Mouse (Mus musculus) hematopoietic stem cell, adult 5-6 weeks (primary cell): ENCODE results near the gene Harbi1. TPM values are rescaled to one million over a fixed set of nuclear protein-coding genes. Genes with fewer than 3 reads are reported as not detected.

Experiments used
- ATAC-seq, 2 experiments: fragments of 125-278 bp in 1 of 2; replicated peaks in 1 of 2; 2 replicates each; pipeline ENCODE4 v1.8.0; 2016 to 2017; ENCODE audit warnings: inconsistent platforms in 2 of 2, mild to moderate bottlenecking in 2 of 2, moderate number of reproducible peaks in 2 of 2, low read depth in 1 of 2, moderate TSS enrichment in 1 of 2; ENCODE audit not compliant: low FRiP score in 2 of 2, poor library complexity in 2 of 2, severe bottlenecking in 2 of 2, insufficient read depth in 1 of 2, low TSS enrichment in 1 of 2
- total RNA-seq: library from RNA; stranded (forward); fragments of 172-1452, 232-1000 nt; gene quantifications from 2 replicates; pipeline ENCODE4 v1.2.3, GENCODE M21; 2017

Harbi1 gene
- 18.9 and 32.3 TPM in 2 replicates for total RNA-seq

DNA sequence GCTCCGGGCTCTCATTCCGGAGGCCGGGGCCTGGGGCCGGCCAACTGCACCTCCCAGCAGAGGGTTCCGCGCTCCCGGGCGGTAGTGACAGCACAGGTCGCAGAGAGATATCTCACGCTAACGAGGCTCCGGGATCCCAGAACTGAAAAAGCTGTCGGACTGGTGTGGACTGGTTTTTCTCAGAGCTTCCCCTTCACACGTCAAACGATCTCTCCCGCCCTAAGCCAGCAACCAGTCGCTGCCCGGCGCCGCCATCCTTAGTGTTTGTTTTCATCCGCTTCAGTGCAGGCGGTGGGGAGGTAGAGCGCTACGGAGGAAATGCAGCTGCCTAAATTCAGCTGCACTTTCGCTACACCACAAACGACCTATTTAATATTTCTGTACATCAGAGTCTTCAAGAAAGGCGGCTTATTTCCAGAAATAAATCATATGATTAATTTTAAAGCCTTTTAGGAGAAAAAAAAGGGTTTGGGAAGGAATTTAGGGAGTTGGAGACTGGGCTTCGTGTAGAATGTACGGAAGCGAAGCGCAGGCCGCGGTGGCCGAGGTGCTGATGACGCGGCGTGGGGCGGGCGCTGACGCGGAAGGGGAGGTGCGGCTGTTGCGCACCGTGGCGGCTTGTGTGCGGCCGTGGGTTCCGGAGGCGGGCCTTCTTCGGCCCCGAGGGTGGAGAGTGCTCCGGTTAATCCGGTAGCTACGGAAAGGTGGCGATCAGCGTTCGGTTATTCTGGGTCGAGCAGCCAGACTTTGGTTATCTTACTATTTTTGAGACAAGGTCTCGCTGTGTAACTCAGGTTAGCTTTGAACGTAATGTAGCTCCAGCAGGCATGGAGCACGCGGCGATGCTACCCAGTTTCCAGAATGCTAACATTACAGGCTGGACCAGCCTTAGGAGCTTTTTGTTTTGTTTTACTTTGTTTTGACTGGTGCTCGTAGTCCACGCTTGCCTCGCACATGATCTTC lies at the start of gene Harbi1, which contains the start of gene Atg13:
TSS of gene Harbi1 (plus strand) at position 581 of the 963 bp plus-strand sequence.
TSS of gene Atg13 (minus strand) at position 305 of the 963 bp plus-strand sequence.
- peak; percentile 98 to 99 for ATAC-seq

DNA sequence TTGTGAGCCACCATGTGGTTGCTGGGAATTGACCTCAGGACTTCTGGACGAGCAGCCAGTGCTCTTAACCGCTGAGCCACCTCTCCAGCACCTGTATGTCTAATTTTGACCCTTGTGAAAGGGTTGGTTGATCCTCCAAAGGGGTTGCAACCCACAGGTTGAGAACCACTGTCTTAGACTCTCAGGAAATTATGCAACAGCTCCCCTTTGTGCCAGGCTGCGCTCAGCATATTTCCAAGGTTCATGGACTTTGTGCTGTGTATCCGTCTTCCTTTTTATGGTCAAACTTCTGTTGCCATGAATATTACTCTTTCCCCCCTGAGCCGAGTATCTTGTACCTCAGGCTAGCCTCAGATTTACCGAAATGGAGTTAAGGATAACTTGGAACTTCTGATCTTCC lies 49.7 kb upstream of the Harbi1 start:
- no peak for ATAC-seq

DNA sequence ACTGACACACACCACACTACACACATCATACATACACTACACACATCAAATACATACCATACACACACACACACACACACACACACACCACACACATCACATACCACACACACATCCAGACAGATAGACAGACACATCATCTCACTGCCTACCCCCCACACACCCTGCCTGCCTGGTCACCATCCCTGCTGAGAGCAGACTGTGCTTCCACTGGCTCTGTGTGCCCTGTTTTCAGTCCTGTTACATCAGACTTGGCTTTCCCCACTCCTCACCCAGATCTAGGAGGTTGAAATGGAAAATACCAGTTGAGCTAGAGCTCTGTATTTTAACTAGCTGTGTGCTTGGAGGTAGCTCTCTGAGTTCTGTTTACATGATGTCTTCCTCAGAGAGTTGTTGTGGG lies 45.9 kb upstream of the Harbi1 start:
- no peak for ATAC-seq

DNA sequence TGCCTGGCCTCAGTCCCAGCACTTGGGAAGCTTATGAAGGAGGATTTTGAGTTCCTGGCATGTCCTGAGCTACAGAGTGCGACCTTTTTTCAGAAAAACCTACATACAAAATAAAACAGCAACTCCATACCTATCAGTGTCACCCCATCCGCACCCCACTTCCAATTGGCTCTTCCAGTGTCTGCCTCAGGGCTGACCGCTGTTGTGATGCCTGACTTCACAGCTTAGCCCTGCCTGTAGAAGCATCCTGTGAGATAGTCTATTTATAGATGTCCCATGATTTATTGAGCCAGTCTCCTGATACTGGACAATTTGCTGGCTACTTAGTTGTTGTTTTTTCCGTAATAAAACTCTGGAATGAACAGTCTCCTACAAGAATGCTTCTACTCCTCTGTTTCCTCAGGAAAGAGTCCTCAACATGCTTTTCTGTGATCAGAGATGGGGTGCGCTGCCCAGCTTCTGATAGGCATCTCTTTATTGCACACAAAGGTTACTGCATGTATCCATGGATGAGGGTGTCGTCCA lies 44.2 kb upstream of the Harbi1 start:
- no peak for ATAC-seq

DNA sequence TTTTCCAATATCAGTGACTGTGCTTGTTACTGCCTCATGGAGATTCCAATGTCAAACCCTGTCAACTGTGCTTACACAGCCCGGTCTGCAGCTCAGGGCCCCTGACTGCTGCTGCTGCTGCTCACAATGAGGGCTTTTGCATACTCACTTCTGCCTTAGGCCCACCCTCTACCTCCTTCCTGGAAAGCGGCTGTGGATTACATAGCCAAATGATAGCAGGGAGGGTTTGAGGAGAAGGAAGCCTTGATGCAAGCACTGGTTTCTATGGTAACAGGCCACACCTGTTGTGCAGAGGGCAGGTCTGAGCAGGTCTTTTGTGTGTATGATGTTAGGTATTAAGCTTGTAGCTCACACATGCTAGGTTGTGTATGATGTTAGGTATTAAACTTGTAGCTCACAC lies 42.9 kb upstream of the Harbi1 start:
- ATAC-seq: no peak

DNA sequence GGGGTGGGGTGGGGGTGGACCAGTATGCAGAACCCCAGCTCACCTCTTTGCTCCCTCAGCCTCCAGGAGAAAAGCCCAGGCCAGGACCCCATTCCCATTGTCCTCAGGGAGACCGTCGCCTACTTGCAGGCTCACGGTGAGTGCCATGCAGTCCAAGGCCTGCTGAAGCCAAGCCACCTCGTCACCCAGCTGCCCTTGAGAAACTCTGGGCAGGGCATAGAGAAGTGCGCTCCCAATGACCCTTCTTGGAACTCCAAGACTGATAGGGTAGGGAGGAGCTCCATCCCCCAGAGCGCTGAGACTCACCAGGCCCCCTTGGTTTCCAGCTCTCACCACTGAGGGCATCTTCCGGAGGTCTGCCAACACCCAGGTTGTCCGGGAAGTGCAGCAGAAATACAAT lies 41.3 kb upstream of the Harbi1 start:
- ATAC-seq: no peak

DNA sequence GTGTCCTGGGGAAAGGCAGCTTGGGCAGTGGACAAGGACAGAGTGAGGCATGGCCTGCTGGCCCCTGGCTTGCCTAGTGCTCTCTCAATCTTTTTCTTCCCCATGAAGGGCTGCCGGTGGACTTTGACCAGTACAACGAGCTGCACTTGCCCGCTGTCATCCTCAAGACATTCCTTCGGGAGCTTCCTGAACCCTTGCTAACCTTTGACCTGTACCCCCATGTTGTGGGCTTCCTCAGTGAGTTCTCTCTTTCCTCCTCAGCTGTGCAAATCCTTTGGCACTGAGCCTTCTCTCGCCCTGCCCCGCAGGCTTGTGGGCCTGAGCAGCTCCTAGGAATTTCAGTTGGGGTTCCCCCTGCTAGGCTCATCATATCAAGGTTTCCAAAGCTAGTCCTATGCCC lies 40.6 kb upstream of the Harbi1 start:
- no peak for ATAC-seq

DNA sequence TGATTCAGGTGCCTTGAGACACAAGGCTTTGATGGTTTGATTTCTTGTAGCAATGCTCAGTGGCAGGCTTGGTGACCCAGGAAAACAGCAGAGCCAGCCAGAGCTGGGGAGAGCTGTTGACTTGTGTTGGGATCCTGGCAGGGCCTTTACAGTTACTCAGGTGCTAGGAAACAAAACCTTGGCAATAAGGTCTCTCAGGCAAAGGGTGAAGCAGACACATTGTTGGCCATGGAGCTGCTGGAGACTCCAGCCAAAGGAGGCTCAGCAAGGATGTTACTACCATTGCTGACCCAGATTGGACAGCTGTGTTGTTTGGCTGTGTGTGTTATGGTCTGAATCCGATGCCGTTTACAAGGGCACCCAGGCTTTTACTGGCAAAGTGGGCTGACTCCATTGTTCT lies 37.1 kb upstream of the Harbi1 start:
- ATAC-seq: no peak

DNA sequence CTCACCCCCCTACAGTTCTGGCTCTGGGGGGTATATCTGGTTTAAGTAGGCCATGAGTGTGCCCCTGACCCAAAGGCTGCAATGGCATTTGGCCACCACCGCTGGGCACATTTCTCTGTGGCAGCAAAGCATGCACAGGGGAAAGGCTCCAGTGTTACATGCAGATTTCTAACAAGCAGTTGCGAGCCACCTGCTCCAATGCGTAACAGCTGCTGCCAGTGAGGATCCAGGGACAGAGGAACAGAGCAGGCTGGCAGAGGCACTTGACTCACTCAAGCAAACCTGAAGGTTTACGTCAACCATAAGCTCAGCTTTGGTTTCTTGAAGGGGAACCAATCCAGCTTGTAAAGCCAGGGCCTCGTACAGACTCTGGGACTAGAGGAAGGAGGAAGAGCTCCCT lies 35.8 kb upstream of the Harbi1 start:
- ATAC-seq: no peak

DNA sequence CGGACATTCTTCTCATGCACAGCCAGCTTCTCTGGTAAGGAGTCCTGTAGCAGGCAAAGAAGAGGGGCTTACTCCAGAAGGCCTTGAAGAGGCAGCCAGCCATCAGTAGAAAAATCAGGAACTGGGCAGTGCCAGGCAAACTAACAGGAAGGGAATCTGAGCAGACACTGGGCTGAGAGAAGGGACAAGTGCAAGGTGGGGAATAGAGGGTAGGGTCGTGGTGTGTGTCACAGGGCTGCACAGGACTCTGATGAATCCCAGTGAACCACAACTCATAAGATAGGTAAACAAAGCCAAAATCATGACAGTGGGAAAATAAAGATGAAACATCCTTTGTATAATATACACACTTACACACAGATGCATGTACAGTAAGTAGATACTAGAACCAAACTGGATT lies 34.2 kb upstream of the Harbi1 start:
- no peak for ATAC-seq

DNA sequence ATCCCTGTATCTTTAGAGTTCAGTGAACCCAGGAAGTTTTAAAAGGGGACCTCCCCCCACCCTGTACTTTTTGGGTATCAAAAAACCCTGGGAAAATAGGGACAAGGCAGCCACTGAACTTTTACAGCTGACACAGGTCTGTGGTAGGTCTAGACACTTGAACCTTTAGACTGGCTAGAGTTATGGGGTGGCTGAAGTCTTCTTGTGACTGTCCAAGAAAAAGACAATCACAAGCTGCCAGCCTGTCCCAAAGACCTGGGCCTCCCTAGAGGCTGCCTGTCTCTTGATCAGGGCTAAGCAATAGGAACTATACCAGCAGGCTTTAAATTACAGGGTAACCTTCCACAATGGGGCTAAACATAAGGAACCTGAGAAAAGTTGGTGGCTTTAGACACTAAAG lies 33.7 kb upstream of the Harbi1 start:
- ATAC-seq: no peak

DNA sequence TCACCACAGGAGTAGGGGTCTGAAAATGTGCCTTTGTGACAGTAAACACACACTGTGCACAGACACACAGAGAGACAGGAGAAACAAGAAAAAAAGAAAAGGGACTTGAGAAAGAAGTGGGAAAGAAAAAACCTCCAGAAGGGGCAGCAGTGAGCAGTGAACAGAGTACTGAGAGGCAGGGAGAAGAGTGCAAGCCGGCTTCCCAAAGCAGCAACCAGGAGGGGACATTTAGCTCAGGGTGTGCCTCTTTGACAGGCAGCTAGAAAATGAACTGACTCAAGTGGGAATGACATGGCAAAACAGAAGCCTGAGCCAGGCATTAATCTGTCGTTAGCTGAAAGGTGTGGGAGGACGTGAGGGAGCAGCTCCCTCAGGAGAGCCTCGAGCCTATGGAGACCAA lies 27.8 kb upstream of the Harbi1 start:
- ATAC-seq: peak in 1 of 2 experiments; percentile 36; a peak in 1 of 4 replicates

DNA sequence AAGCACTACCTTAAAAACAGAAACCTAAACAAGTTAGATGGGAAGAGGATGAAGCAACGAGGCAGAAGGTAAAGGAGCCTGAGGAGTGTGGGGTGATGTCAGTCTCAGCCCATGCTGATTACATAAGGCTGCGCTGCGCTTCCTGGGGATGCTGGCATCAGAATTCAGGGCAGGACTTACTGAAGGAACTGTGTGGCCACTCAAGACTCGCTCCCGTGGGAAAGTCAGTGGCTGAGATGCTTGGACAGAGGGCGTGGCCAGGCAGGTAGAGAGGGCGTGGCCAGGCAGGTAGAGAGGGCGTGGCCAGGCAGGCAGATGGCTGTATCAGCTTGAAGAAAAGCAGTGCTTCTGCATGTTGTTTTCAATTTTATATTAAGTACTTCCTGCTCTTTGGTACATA lies 26.7 kb upstream of the Harbi1 start:
- ATAC-seq: no peak

DNA sequence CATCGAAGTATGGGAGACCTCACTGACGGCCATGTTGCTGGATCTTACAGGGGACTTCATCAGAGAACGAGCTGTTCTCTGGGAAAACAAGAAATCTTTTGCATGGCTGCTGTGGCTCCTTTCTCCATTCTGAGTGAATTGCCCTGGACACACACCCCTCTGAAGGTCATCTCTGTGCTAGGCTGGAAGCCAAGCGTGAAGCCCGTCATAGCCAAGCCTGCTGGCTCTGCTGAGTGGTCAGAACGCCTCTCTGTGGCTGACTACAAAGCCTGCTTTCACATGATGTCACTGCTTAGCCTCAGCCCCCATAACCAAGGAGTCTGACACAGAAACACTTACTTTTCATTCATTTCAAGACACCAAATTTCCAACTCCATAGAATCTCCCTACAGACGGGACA lies 21.2 kb upstream of the Harbi1 start:
- no peak for ATAC-seq

DNA sequence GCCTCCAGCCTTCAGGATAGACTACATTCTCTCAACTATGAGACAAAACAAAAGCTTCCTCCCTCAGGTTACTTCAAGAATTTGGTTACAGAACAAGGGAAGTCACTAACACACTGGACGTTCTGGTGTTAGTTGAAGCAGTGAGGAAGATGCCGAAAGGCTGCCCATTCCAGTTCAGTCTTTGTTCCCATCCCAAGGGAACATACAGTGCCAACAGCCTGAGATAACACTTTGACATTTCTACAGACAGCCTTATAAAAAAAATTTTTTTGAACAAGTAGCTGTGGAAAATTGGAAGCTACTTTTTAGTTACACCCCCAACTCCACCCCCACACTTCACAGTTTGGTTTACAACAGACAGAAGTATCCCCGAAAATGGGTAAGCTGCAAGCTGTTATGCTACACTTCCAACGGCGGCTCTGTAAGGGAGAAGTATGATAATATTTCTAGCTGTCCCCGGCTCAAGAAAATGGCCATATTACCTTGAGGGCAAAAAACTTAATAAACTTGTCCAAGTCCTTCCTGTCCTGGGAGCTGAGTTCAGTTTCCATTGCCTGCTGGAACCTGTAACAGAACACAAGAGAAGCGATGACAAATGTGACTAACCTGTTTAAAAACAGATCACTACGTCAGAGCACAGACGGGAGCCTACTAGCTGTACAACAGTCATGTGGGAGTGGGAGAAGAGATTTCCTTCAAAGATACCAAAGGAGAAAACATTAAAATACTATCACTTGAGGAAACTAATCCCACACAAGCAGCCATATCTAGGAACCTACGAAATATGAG lies 15.0 kb upstream of the Harbi1 start:
- no peak for ATAC-seq

DNA sequence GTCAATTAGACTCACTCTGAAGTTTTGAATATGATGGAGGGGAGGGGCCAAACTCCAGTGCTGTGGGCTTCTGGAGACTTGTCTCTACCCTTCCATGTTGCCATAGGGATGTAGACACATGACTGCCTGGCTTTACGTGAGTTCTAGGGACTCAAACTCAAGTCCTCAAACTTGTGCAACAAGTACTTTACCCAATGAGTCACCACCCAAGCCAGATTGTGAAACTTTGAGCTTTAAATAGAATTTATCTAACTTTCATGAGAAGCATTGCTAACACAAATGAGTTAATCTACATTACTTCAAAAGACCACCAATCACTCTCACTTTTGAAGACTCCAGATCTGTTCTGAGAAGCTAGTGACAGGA lies 14.4 kb upstream of the Harbi1 start:
- no peak; a peak in 2 of 4 replicates for ATAC-seq

DNA sequence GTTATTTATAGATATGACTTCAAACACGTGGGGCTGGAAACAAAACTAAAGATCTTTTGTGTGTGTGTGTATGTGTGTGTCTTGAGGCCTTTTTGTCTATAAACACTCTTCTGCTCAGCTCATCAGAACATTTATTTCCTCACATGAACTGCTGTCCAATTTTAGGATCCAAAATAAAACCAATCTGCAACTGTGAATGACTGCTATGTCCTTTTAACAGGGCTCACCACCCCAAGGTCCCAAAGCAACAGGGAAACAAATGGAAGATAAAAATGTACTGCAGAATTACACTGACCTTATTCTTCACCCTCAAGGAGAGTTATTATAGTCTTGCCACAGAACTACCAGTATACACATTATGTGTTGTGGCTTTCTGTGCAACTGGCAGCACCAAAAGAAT lies 11.4 kb upstream of the Harbi1 start:
- no peak for ATAC-seq

DNA sequence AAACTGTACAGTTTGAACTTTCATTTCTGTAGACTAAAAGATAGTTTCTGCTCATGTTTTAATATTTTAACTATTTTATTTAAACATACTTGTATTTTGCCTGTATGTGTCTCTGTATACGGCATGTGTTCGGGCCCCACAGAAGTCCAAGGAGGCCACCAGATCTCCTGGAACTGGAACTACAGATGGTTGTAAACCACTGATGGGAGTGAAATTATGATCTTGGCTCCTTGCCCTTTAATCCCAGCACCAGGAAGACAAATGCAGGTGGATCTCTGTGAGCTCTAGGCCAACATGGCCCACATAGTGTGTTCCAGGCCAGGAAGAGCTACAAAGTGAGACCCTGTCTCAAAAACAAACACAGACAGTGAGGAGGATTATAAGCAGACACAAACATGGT lies 9.3 kb upstream of the Harbi1 start:
- no peak for ATAC-seq
